ENCODE assay signal across 8 mouse cellular contexts in genomic region chr8:96230412-96230811, GRCm38 (mm10).
A peak's percentile ranks its signal among the peaks of the same experiment; 100 is the strongest.
DNase-seq lines count a peak whose midpoint lies in the region; ATAC-seq lines count a peak whose summit lies in the region.

No protein-coding gene starts in this region.

- no peak for ATAC-seq in erythroblast, adult 5-6 weeks (replicated peaks; ENCODE audit: low FRiP score, poor library complexity, severe bottlenecking)

- peak; percentile 46 for DNase-seq in left cerebral cortex, adult 11 months (ENCODE audit: low spot score)
- DNase-seq in left cerebral cortex, adult 8-10 months (ENCODE audit: low spot score in 2 of 2), result no peak
- peak; percentile 70 for DNase-seq in R1 (ENCODE audit: low read depth, low spot score)
- peak; percentile 83 for DNase-seq in embryo, embryonic 10.5 days (ENCODE audit: low spot score)
- DNase-seq in layer of hippocampus, adult 11-12 months (ENCODE audit: low spot score), result peak; percentile 70
- DNase-seq in retina, postnatal 7 days (ENCODE audit: low read depth, low spot score), result peak; percentile 5
- no peak for DNase-seq in urinary bladder, postnatal 25 days (ENCODE audit: low spot score)

Comparison
In these comparisons a context has a peak if more than half of its experiments do, and no peak if none do; other contexts are left out.
1. DNase-seq: peak in left cerebral cortex, adult 11 months (single experiment), R1 (single experiment), embryo, embryonic 10.5 days (single experiment), layer of hippocampus, adult 11-12 months (single experiment) and retina, postnatal 7 days (single experiment); none in left cerebral cortex, adult 8-10 months (0 of 2) and urinary bladder, postnatal 25 days (single experiment).